Mouse (Mus musculus) olfactory bulb, adult 2 months (tissue): ENCODE data around the gene Dhrs4.

Experiments
- CTCF ChIP-seq: fragments of 200-500 bp; IDR thresholded peaks from 2 replicates; pipeline ENCODE4 v1.5.1; 2012; ENCODE audit warnings: low read depth, mild to moderate bottlenecking, low read length, moderate library complexity; ENCODE audit not compliant: insufficient read depth
- POLR2A ChIP-seq: fragments of 200-500 bp; IDR thresholded peaks from 2 replicates; pipeline ENCODE4 v1.6.1; 2012; ENCODE audit warnings: mild to moderate bottlenecking, low read depth, low read length, moderate library complexity; ENCODE audit not compliant: insufficient read depth

- TF ChIP-seq CTCF (no peak), POLR2A (no peak)
These were observed 13.5 kb downstream of the Dhrs4 start for GRCm38 (mm10) chr14:55492103-55492502.
